Mouse (Mus musculus): ENCODE measurements around the gene Trim41. TPM values are rescaled to one million over a fixed set of nuclear protein-coding genes. Genes with fewer than 3 reads are reported as not detected.
"Not testable (repeated sequence)": the region's sequence is repeated elsewhere in the genome, so short reads cannot be mapped to it uniquely, and the experiment has no call there.

Trim41 gene
- polyA plus RNA-seq, 1 experiment, result 45.0 TPM

DNA sequence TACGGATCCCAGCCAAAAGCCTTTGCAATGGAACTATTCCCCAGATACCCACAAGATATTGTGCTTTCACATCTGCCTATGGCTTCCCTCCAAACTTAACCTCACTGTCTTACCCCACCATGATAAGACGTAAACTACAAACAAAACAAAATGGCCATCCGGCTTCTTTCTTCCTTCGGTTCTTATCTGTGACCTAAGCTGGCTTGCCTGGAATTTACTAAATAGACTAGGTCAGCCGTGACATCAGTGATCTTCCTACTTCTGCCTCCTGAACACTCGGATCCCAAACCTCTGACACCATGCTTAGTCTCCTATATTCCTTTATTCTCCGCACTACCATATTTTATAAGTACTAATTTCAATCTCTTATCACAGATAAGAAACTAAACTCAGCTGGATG, 18.8 kb downstream of the Trim41 start:
- Histone ChIP-seq H3K27me3 (ENCODE audit: control insufficient read depth, insufficient read depth, low read length) (no peaks in the 10 kb centered on the region), H3K27ac (ENCODE audit: insufficient read depth, low read length) (no peak overlapping the region), H3K4me3 (replicated peaks; ENCODE audit: insufficient read depth, low read depth, low read length) (no peak overlapping the region), H3K4me1 (ENCODE audit: control insufficient read depth, insufficient read depth, low read length) (peaks cover 11% of the 10 kb centered on the region; the same call in 1 of the 2 replicates)
- WGBS, result 77% methylated on average over 7 of the region's 7 CpGs
- no peak for DNase-seq
- TF ChIP-seq CTCF (IDR thresholded peaks at IDR 0.05; ENCODE audit: borderline replicate concordance, insufficient read depth, low read depth, low read length) (no peak), POLR2A (IDR thresholded peaks at IDR 0.05; ENCODE audit: borderline replicate concordance, insufficient read depth, low read length) (no peak)

DNA sequence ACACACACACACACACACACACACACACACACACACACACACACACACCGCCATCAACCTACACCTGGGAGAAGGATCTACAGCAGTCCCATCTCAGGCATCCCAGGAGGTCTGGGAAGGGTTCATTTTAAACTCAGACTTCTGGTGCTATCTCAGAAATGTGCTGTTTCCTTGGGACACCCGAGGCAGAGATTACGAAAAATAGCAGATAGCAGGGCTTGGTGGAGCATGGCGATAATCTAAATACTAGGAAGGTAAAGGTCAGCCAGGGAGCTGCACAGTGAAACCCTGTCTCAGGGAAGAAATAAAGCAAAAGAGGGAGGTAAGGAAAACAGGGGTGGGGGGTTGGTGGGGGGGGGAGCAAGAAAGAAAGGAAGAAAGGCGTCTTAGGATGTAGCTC, 19.9 kb downstream of the Trim41 start:
- DNase-seq, result no peak
- Histone ChIP-seq H3K27me3 (ENCODE audit: control insufficient read depth, insufficient read depth, low read length) (no peaks in the 10 kb centered on the region), H3K4me1 (ENCODE audit: control insufficient read depth, insufficient read depth, low read length) (peaks cover 10% of the 10 kb centered on the region; the same call in 1 of the 2 replicates), H3K27ac (ENCODE audit: insufficient read depth, low read length) (no peak overlapping the region), H3K4me3 (replicated peaks; ENCODE audit: insufficient read depth, low read depth, low read length) (no peak overlapping the region)
- 92% methylated on average over 5 of the region's 5 CpGs for WGBS
- TF ChIP-seq CTCF (IDR thresholded peaks at IDR 0.05; ENCODE audit: borderline replicate concordance, insufficient read depth, low read depth, low read length) (no peak), POLR2A (IDR thresholded peaks at IDR 0.05; ENCODE audit: borderline replicate concordance, insufficient read depth, low read length) (no peak)

DNA sequence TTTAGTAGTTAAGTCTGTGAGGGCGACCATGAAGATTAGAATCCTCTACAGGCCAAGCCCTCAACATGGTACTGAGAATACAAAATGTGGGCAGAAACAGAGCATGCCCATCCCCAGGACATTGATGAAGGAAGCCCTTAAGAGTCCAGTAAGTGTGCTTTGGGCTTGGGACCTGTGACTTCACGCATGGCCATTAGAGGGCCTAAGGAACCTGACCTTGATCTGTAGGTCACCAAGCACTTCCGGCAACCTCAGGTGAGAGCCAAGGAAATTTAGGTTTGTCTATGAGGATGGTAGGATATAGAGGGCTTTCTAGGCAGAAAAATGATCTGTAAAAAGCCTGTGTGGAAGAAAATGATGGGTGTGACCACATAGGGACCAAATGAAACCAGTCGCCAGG, 20.9 kb downstream of the Trim41 start:
- no peak for DNase-seq
- Histone ChIP-seq H3K27me3 (ENCODE audit: control insufficient read depth, insufficient read depth, low read length) (no peaks in the 10 kb centered on the region), H3K27ac (ENCODE audit: insufficient read depth, low read length) (no peak overlapping the region), H3K4me1 (ENCODE audit: control insufficient read depth, insufficient read depth, low read length) (peaks cover 3% of the 10 kb centered on the region; the same call in 1 of the 2 replicates), H3K4me3 (replicated peaks; ENCODE audit: insufficient read depth, low read depth, low read length) (no peak overlapping the region)
- no peak for TF ChIP-seq POLR2A (IDR thresholded peaks at IDR 0.05; ENCODE audit: borderline replicate concordance, insufficient read depth, low read length)
- TF ChIP-seq CTCF (IDR thresholded peaks at IDR 0.05; ENCODE audit: borderline replicate concordance, insufficient read depth, low read depth, low read length), result no peak
- 84% methylated on average over 4 of the region's 4 CpGs for WGBS

DNA sequence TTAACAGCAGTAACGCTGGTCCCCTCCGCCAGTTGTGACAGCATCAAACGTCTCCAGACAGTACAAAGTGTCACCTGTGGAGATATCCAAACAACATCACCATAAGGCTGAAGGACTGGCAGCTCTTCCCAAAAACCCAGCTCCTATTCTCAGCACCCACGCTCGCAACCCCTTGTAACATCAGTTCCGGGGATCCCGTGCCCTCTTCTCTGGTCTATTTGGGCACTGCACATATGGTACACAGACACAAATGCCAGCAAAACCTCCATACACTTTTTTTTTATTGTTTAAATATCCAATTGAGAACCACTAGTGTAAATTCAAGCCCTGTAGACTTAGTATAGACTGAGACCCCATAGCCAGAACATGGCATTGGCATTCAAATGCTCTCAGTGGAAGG, 21.9 kb downstream of the Trim41 start:
- Histone ChIP-seq H3K4me3 (replicated peaks; ENCODE audit: insufficient read depth, low read depth, low read length) (no peak overlapping the region), H3K4me1 (ENCODE audit: control insufficient read depth, insufficient read depth, low read length) (no peaks in the 10 kb centered on the region), H3K27me3 (ENCODE audit: control insufficient read depth, insufficient read depth, low read length) (no peaks in the 10 kb centered on the region), H3K27ac (ENCODE audit: insufficient read depth, low read length) (no peak overlapping the region)
- TF ChIP-seq POLR2A (IDR thresholded peaks at IDR 0.05; ENCODE audit: borderline replicate concordance, insufficient read depth, low read length), result no peak
- TF ChIP-seq CTCF (IDR thresholded peaks at IDR 0.05; ENCODE audit: borderline replicate concordance, insufficient read depth, low read depth, low read length), result no peak
- 90% methylated on average over 7 of the region's 7 CpGs for WGBS
- DNase-seq, result no peak

DNA sequence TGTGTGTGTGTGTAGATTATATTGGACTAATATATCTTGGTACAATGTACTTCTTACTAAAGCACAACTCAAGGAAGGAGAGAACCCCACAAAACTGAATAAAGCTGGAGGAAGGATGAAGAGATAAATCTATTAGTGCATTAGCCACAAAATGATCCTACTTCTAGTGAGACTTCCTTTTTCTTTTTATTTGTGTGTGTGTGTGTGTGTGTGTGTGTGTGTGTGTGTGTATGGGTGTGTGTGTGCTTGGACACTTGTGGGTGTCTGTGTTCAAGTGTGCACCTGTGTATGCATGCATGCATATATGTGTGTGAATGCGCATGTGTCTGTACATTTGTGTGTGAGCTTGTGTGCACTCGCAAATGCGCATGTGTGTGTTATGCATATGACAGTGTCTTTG, 24.0 kb downstream of the Trim41 start:
- Histone ChIP-seq H3K27ac (ENCODE audit: insufficient read depth, low read length) (no peak overlapping the region), H3K4me1 (ENCODE audit: control insufficient read depth, insufficient read depth, low read length) (no peaks in the 10 kb centered on the region), H3K27me3 (ENCODE audit: control insufficient read depth, insufficient read depth, low read length) (no peaks in the 10 kb centered on the region), H3K4me3 (replicated peaks; ENCODE audit: insufficient read depth, low read depth, low read length) (no peak overlapping the region)
- TF ChIP-seq CTCF (IDR thresholded peaks at IDR 0.05; ENCODE audit: borderline replicate concordance, insufficient read depth, low read depth, low read length) (no peak), POLR2A (IDR thresholded peaks at IDR 0.05; ENCODE audit: borderline replicate concordance, insufficient read depth, low read length) (no peak)
- DNase-seq, result no peak
- 96% methylated on average over 3 of the region's 3 CpGs for WGBS

GRCm38 (mm10) chr11:48791894-48792293, 25.3 kb downstream of the Trim41 start:
- WGBS, result 84% methylated on average over 9 of the region's 9 CpGs
- H3K27ac ChIP-seq (ENCODE audit: insufficient read depth, low read length); H3K4me1 ChIP-seq (ENCODE audit: control insufficient read depth, insufficient read depth, low read length); H3K4me3 ChIP-seq (replicated peaks; ENCODE audit: insufficient read depth, low read depth, low read length); H3K27me3 ChIP-seq (ENCODE audit: control insufficient read depth, insufficient read depth, low read length); DNase-seq: not testable (repeated sequence)

DNA sequence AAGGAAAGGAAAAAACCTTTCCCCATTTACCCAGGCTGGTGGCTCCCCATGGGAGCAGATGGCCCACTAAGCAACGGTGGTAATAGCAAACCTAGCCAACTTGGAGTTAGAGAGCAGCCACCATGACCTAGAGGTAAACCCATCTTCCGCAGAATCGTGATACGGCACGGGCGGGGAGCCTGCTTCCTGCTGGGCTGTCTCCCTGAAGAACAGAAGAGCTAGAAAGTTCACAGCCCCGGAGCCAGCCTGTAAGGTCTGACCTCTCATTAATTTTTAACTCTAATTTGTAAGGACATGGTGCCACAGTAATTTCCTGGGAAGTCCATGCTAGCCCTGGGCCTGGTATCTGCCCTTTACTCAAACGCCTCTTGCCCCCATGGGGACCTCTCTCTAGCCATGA, 26.2 kb downstream of the Trim41 start:
- Histone ChIP-seq H3K27ac (ENCODE audit: insufficient read depth, low read length) (no peak overlapping the region), H3K4me3 (replicated peaks; ENCODE audit: insufficient read depth, low read depth, low read length) (no peak overlapping the region), H3K27me3 (ENCODE audit: control insufficient read depth, insufficient read depth, low read length) (no peaks in the 10 kb centered on the region), H3K4me1 (ENCODE audit: control insufficient read depth, insufficient read depth, low read length) (no peaks in the 10 kb centered on the region)
- TF ChIP-seq CTCF (IDR thresholded peaks at IDR 0.05; ENCODE audit: borderline replicate concordance, insufficient read depth, low read depth, low read length) (no peak), POLR2A (IDR thresholded peaks at IDR 0.05; ENCODE audit: borderline replicate concordance, insufficient read depth, low read length) (no peak)
- WGBS, result 55% methylated on average over 8 of the region's 8 CpGs
- no peak for DNase-seq

GRCm38 (mm10) chr11:48789973-48790823, 27.0 kb downstream of the Trim41 start:
- H3K27ac ChIP-seq (ENCODE audit: insufficient read depth, low read length), result no peak overlapping the region
- no peak for TF ChIP-seq POLR2A (IDR thresholded peaks at IDR 0.05; ENCODE audit: borderline replicate concordance, insufficient read depth, low read length)
- TF ChIP-seq CTCF (IDR thresholded peaks at IDR 0.05; ENCODE audit: borderline replicate concordance, insufficient read depth, low read depth, low read length), result peak; percentile 85
- no peaks in the 10 kb centered on the region for H3K27me3 ChIP-seq (ENCODE audit: control insufficient read depth, insufficient read depth, low read length)
- peak overlapping the region; percentile 41 for H3K4me3 ChIP-seq (replicated peaks; ENCODE audit: insufficient read depth, low read depth, low read length)
- DNase-seq, result peak; percentile 80 to 85
- no peaks in the 10 kb centered on the region for H3K4me1 ChIP-seq (ENCODE audit: control insufficient read depth, insufficient read depth, low read length)
- 14% methylated on average over 20 of the region's 20 CpGs for WGBS
